Mouse (Mus musculus) stomach, embryonic 14.5 days (tissue): ENCODE data around the gene 1110017D15Rik. TPM values are rescaled to one million over a fixed set of nuclear protein-coding genes. Genes with fewer than 3 reads are reported as not detected.
"Not testable (repeated sequence)": the region's sequence is repeated elsewhere in the genome, so short reads cannot be mapped to it uniquely, and the experiment has no call there.

Experiments used
- ATAC-seq: fragments of 200-750 bp; cut with Nextera tagmentation; 2 replicates; pipeline ENCODE4 v1.8.0; 2017; ENCODE audit warnings: low read depth, moderate TSS enrichment; ENCODE audit not compliant: insufficient number of reproducible peaks, insufficient read depth, low FRiP score
- H3K27ac ChIP-seq: fragments of 300-500 bp; sonication (generic); 2 replicates; pipeline ENCODE4 v1.5.1; 2014; ENCODE audit warnings: mild to moderate bottlenecking, low read length, moderate library complexity, mixed read lengths
- H3K27me3 ChIP-seq: fragments of 300-500 bp; sonication (generic); 2 replicates; pipeline ENCODE4 v1.6.1; 2014; ENCODE audit warnings: low read length, control low read depth, mixed read lengths; ENCODE audit not compliant: control insufficient read depth, insufficient read depth
- H3K36me3 ChIP-seq: fragments of 300-500 bp; sonication (generic); 2 replicates; pipeline ENCODE4 v1.6.1; 2014; ENCODE audit warnings: mild to moderate bottlenecking, control low read depth, low read length, moderate library complexity, mixed read lengths; ENCODE audit not compliant: control insufficient read depth, insufficient read depth
- H3K4me1 ChIP-seq: fragments of 300-500 bp; sonication (generic); 2 replicates; pipeline ENCODE4 v1.6.1; 2014; ENCODE audit warnings: low read length, control low read depth, mixed read lengths; ENCODE audit not compliant: control insufficient read depth, insufficient read depth
- H3K4me2 ChIP-seq: fragments of 300-500 bp; sonication (generic); replicated peaks from 2 replicates; pipeline ENCODE4 v1.6.1; 2014; ENCODE audit warnings: low read depth, low read length, control low read depth
- H3K4me3 ChIP-seq: fragments of 300-500 bp; sonication (generic); 2 replicates; pipeline ENCODE4 v1.5.1; 2014; ENCODE audit warnings: low read depth, low read length, control low read depth
- H3K9ac ChIP-seq: fragments of 300-500 bp; sonication (generic); replicated peaks from 2 replicates; pipeline ENCODE4 v1.6.1; 2014; ENCODE audit warnings: low read depth, mild to moderate bottlenecking, control low read depth, low read length, moderate library complexity, mixed read lengths
- H3K9me3 ChIP-seq: fragments of 300-500 bp; sonication (generic); 2 replicates; pipeline ENCODE4 v1.6.1; 2016; ENCODE audit warnings: low read depth, low read length, control low read depth; ENCODE audit not compliant: control insufficient read depth
- WGBS: fragments of 180-500 bp; shearing (Covaris S2); extraction: QIAGEN DNeasy Blood & Tissue Kit; methylation state at CpG from one replicate; pipeline ENCODE4 v1.1.7; 2014; 5-methylcytosine and 5-hydroxymethylcytosine counted together
- polyA plus RNA-seq: library from polyadenylated mRNA; unstranded; fragments of >200 nt; fragmentation: Nextera tagmentation; extraction: Ambion mirVana; gene quantifications from 2 replicates; pipeline ENCODE4 v1.2.1, GENCODE M21; 2014

1110017D15Rik gene
- polyA plus RNA-seq, 1 experiment from 2014 or later = 0.98 TPM

- Histone ChIP-seq H3K4me1 (no peaks in the 10 kb centered on the region), H3K36me3 (no peaks in the 10 kb centered on the region), H3K4me2 (no peak overlapping the region), H3K9ac (no peak overlapping the region), H3K9me3 (no peaks in the 10 kb centered on the region), H3K27me3 (no peaks in the 10 kb centered on the region), H3K4me3 (no peak overlapping the region), H3K27ac (no peak overlapping the region)
- no peak for ATAC-seq
- WGBS = 55% methylated on average over 5 of the region's 5 CpGs
Measured at GRCm38 (mm10) chr4:41470684-41471383, 46.3 kb downstream of the 1110017D15Rik start.

GRCm38 (mm10) chr4:41470051-41470683 lies 47.0 kb downstream of the 1110017D15Rik start:
- no peak for ATAC-seq
- Histone ChIP-seq H3K4me1 (no peaks in the 10 kb centered on the region), H3K4me2 (no peak overlapping the region), H3K27me3 (no peaks in the 10 kb centered on the region), H3K4me3 (no peak overlapping the region), H3K9me3 (no peaks in the 10 kb centered on the region), H3K27ac (no peak overlapping the region), H3K36me3 (no peaks in the 10 kb centered on the region), H3K9ac (no peak overlapping the region)
- WGBS = 57% methylated on average over 7 of the region's 7 CpGs

DNA sequence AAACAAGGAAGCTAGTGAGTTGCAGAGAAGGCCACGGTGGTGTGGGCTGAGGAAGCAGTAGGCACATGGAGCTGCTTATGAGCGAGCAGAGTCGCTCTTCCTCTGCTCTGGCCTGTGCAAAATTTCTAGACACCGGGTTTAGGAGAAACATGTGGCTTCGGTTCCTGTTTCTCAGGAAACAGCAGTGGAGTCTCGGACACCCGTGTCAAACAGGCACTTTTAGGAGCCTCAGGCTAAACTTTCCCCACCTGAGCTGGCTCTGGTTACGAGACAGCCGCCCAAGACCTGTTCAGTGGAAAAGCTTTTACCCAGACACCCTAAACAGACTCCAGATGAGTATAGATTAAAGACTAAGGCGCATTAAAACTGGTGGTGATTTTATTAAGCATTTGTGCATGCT lies 47.9 kb downstream of the 1110017D15Rik start:
- ATAC-seq = no peak
- no peaks in the 10 kb centered on the region for H3K36me3 ChIP-seq
- no peak overlapping the region for H3K4me2 ChIP-seq
- no peak overlapping the region for H3K9ac ChIP-seq
- no peaks in the 10 kb centered on the region for H3K9me3 ChIP-seq
- 81% methylated on average over 10 of the region's 10 CpGs for WGBS
- no peaks in the 10 kb centered on the region for H3K27me3 ChIP-seq
- no peak overlapping the region for H3K27ac ChIP-seq
- no peak overlapping the region for H3K4me3 ChIP-seq
- no peaks in the 10 kb centered on the region for H3K4me1 ChIP-seq

DNA sequence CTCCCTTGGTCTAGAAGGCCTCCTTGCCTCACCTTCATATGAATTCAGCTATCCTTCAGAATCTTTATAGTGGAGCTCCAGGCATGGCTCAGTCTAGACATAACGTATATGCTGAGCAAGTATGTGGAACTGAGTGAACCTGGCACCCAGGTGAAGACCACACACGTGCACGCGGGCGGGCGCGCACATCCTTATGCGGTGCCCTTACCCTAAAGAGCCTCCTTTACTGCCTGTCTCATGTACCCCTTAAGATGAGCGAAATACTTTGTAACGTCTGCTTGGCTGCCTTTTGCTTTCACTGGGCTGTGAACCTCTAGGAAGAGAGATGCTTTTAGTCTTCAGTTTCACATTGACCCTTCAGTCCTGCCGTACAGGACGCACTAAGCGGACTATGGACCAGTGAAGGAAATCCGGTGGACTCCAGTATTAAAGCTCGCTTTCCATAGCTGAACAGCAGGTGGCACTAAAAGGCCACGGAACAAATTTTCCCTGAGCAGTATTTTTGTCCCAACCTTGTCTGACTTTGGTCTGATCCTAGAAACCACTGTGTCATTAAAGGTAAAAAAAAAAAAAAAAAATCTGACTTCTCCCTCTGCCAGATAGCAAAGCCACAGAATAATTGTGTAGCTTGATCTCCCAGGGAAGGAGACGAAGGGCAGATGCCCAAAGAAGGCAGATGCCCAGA lies 48.6 kb downstream of the 1110017D15Rik start:
- Histone ChIP-seq H3K4me2 (no peak overlapping the region), H3K36me3 (no peaks in the 10 kb centered on the region), H3K27ac (no peak overlapping the region), H3K4me3 (no peak overlapping the region), H3K27me3 (no peaks in the 10 kb centered on the region), H3K9me3 (no peaks in the 10 kb centered on the region), H3K9ac (no peak overlapping the region), H3K4me1 (peaks cover 5% of the 10 kb centered on the region; the same call in 1 of the 2 replicates)
- WGBS = 55% methylated on average over 17 of the region's 17 CpGs
- no peak for ATAC-seq

- no peaks in the 10 kb centered on the region for H3K9me3 ChIP-seq
- no peaks in the 10 kb centered on the region for H3K36me3 ChIP-seq
- ATAC-seq = no peak
- H3K27ac ChIP-seq = no peak overlapping the region
- H3K27me3 ChIP-seq = no peaks in the 10 kb centered on the region
- peak overlapping the region; percentile 47 for H3K4me2 ChIP-seq
- 4% methylated on average over 17 of the region's 17 CpGs for WGBS
- peak overlapping the region; percentile 72 for H3K9ac ChIP-seq
- H3K4me1 ChIP-seq = peaks cover 7% of the 10 kb centered on the region; the same call in 1 of the 2 replicates
- H3K4me3 ChIP-seq = peak overlapping the region; percentile 73
Measured at GRCm38 (mm10) chr4:41465287-41465665, 51.9 kb downstream of the 1110017D15Rik start.

DNA sequence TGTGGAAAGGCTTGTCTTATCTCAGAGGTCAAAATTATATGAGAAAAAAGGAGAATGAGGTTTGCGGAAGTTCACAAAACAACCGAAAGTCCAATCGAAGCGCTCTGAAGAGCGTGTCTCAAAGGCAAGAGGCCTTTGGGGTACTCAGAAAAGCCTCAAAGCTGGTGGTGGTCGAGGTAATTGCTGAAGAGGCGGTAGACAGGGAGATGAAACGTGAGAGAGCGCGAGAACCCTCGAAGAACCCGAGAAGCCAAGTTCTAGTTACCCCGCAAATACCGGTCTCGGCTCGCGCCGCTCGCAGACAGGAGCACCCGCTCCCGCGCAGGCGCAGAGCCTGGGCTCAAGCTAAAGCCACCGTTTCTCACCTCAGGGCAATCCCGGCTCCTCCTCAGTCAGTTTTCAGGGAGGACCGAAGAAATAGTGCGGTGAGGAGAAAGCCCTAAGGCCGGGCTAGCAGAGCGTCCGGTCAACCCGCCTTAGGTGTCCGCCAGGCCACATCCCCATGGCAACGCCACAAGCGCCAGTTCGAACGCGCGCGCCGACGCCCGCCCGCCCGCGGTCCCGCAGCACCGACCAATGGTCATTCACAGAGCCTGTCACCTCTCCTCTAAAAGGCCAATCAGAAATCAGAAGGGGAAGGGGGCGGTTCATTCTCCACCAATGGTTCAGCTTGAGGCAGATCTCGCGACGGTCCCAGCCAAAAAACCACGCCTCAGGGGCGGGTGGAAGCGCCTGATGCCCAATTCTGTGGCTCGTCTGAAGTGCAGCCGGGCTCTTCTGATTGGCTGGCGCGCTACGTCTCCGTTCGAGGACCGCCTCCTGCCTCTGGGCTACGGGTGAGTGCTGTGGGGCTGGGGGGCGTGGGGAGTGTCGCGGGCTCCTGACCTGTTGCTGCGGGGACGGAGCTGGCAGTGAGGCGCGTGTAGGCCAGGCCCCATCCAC lies 52.5 kb downstream of the 1110017D15Rik start, which contains the start of the genes Kif24 and Nudt2:
Gene Kif24 (minus strand): TSS at position 543 of the 942 bp plus-strand sequence.
Gene Nudt2 (plus strand): TSS at position 807 of the 942 bp plus-strand sequence.
- Histone ChIP-seq H3K9me3 (no peaks in the 10 kb centered on the region), H3K4me2 (peak within 1 kb of the TSS; percentile 82), H3K27ac (peak within 1 kb of the TSS; percentile 61; the same call in 1 of the 2 replicates), H3K36me3 (no peaks in the 10 kb centered on the region), H3K4me1 (peaks cover 7% of the 10 kb centered on the region; the same call in 1 of the 2 replicates), H3K4me3 (peak within 1 kb of the TSS; percentile 73), H3K27me3 (no peaks in the 10 kb centered on the region), H3K9ac (peak within 1 kb of the TSS; percentile 72)
- under 1% methylated on average over 70 of the region's 70 CpGs for WGBS
- ATAC-seq = peak; percentile 98

DNA sequence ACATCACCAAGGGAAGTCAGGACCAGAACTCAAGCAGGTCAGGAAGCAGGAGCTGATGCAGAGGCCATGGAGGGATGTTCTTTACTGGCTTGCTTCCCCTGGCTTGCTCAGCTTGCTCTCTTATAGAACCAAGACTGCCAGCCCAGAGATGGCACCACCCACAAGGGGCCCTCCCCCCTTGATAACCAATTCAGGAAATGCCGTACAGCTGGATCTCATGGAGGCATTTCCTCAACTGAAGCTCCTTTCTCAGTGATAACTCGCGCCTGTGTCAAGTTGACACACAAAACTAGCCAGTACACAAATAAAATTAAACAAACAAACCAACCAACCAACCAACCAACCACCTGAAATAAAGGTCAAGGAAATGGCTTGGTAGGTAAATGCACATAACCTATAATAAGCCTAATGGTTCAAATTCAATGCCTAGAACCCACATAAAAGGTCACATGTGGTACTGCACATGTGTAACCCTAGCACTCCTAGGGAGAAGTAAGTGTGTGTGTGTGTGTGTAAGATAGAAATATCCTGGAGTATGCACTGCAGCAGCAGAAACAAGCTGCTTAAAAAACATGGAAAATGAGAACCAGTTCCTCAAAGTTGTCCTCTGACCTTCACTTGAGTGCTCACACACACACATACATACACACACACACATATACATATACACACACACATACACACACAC lies 53.9 kb downstream of the 1110017D15Rik start:
- peak overlapping the region; percentile 82 for H3K4me2 ChIP-seq
- H3K4me3 ChIP-seq = peak overlapping the region; percentile 73; the same call in 1 of the 2 replicates
- 69% methylated on average over 3 of the region's 3 CpGs for WGBS
- H3K36me3 ChIP-seq, H3K27me3 ChIP-seq, H3K4me1 ChIP-seq, ATAC-seq, H3K9ac ChIP-seq, H3K9me3 ChIP-seq, H3K27ac ChIP-seq: not testable (repeated sequence)
